Mouse (Mus musculus) layer of hippocampus, adult 2 months (tissue): ENCODE results near the gene Hmx1. TPM values are rescaled to one million over a fixed set of nuclear protein-coding genes. Genes with fewer than 3 reads are reported as not detected.

Source experiments
- DNase-seq, 2 experiments: peaks; one replicate each; pipeline ENCODE4 v3.0.0; 2022; ENCODE audit warnings: low spot score in 2 of 2
- H3K27ac ChIP-seq: fragments of 200-600 bp; 2 replicates; pipeline ENCODE4 v1.8.1; 2022
- H3K4me3 ChIP-seq: fragments of 200-600 bp; 2 replicates; pipeline ENCODE4 v1.8.1; 2022; ENCODE audit warnings: mild to moderate bottlenecking
- CTCF ChIP-seq: fragments of 200-600 bp; conservative IDR thresholded peaks from 2 replicates; pipeline ENCODE4 v1.8.1; 2022; ENCODE audit warnings: antibody characterized with exemption, mild to moderate bottlenecking, moderate library complexity
- total RNA-seq, 2 experiments: library from RNA; stranded (reverse); gene quantifications; 2 replicates each; pipeline ENCODE4 v1.2.3; 2021

Gene Hmx1
- total RNA-seq, 2 experiments from 2014 or later, result not detected

GRCm38 (mm10) chr5:35412833-35413232 lies 23.9 kb downstream of the Hmx1 start:
- no peak overlapping the region for H3K4me3 ChIP-seq
- TF ChIP-seq CTCF, result no peak
- no peak for DNase-seq
- no peak overlapping the region for H3K27ac ChIP-seq

DNA sequence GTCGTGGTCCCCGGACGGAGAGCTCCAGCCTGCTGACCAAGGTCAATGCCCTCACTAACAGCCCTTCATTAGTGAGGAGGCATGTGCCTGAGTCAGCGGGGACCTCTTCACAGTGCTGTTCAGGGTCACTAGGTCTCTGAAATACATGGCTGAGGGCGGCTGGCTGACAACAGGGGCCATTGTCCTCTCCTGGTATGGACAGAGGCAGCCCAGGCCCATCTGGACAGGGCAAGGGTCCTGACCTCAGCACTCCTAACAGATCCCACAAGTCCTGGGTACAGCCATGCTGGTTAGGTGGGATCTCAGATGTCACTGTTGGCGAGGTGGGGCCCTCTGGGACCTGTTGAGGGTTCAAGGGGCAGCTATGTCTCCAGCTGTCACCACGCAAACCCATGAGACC lies 28.8 kb downstream of the Hmx1 start:
- TF ChIP-seq CTCF, result no peak
- Histone ChIP-seq H3K27ac (no peak overlapping the region), H3K4me3 (no peak overlapping the region)
- DNase-seq, result no peak

- no peak for TF ChIP-seq CTCF
- no peak for DNase-seq
- H3K27ac ChIP-seq, result no peak overlapping the region
- no peak overlapping the region for H3K4me3 ChIP-seq
These were observed 32.7 kb downstream of the Hmx1 start for GRCm38 (mm10) chr5:35421622-35422021.

- Histone ChIP-seq H3K4me3 (no peak overlapping the region), H3K27ac (no peak overlapping the region)
- no peak for TF ChIP-seq CTCF
- no peak for DNase-seq
These were observed 36.3 kb downstream of the Hmx1 start for GRCm38 (mm10) chr5:35425218-35425617.

DNA sequence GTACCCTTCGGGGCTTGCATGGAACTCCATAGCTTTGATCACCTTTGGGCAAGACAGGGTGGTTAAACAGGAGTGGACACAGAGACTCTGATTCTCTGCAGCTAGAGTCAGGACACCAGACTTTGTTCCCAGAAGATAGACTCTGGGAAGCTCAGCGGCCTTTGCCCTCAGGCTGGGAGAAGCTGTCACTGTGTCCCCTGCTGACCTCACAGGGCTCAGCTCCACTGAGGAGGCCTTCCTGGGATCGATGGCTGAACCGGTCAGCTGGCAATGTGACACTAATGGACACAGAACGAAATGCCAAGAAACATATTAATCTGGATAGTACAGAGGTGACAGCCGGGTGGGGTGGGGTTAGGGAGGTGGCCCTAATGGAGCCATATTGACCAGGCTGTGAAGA lies 39.0 kb downstream of the Hmx1 start:
- TF ChIP-seq CTCF, result no peak
- no peak overlapping the region for H3K4me3 ChIP-seq
- no peak overlapping the region for H3K27ac ChIP-seq
- no peak for DNase-seq

DNA sequence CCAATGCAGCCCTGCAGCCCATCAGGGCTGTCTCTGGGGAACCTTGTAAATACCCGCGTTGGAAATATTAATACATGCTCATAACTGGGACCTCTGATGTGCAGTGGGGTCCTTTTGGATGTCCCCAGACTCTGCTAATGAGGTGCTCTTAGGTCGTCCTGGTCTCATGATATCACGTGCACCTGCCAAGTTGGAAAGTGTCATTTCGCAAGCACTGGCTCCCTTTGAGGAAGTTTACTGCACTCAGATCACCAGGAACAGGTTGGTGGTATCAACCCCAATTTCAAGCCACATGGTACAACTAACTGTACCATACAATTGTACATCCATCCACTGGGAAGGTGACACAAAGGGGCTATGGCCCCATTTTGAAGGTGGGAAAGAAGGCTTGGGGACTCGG lies 39.5 kb downstream of the Hmx1 start:
- H3K4me3 ChIP-seq, result no peak overlapping the region
- no peak for DNase-seq
- no peak overlapping the region for H3K27ac ChIP-seq
- no peak for TF ChIP-seq CTCF

- DNase-seq, result no peak
- TF ChIP-seq CTCF, result no peak
- no peak overlapping the region for H3K4me3 ChIP-seq
- H3K27ac ChIP-seq, result no peak overlapping the region
These were observed 43.2 kb downstream of the Hmx1 start for GRCm38 (mm10) chr5:35432098-35432497.

DNA sequence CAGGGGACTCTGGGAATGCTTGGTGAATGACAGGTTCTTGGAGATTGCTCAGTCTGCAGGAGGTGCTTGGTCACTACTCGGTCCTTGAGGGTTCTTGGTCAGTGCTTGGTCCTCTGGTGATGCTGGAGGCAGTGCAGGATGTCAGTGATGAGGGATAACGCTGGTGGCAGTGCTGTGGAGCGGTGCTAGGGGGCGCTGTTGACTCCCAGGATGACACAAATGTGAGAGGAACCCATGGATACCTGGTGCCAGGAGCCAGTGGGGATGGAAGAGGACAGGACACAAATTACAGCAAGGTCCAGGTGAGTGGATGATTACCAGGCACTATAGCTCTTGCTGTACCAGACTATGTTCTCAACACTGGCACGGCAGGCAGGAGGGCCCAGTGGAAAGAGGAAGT lies 45.1 kb downstream of the Hmx1 start:
- Histone ChIP-seq H3K4me3 (no peak overlapping the region), H3K27ac (no peak overlapping the region)
- peak; percentile 64 for TF ChIP-seq CTCF
- peak in 1 of 2 experiments; percentile 11 for DNase-seq

GRCm38 (mm10) chr5:35434703-35435102 lies 45.8 kb downstream of the Hmx1 start:
- Histone ChIP-seq H3K4me3 (no peak overlapping the region), H3K27ac (no peak overlapping the region)
- no peak for DNase-seq
- TF ChIP-seq CTCF, result no peak

- Histone ChIP-seq H3K4me3 (no peak overlapping the region), H3K27ac (no peak overlapping the region)
- TF ChIP-seq CTCF, result peak; percentile 41
- no peak for DNase-seq
These were observed 49.9 kb downstream of the Hmx1 start for GRCm38 (mm10) chr5:35438805-35439204.

DNA sequence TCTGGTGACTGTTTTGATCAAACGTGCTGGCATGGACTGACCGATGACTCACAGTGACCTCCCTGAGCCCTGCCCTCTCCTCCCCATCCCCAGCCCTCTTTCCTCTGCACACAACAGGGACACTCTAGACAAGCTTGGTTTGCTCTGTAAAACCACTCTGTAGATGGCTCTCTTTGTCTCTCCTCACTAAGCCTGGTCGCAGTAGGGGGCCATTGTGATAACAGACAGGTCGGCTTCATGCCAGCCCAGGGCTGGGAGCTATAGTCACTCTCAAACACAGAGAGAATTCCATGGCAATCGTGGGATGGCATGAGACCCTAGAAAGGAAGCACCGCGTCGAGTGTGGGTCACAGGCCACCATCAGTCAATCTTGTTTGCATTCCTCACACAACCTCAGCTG lies 51.6 kb downstream of the Hmx1 start:
- no peak overlapping the region for H3K27ac ChIP-seq
- TF ChIP-seq CTCF, result no peak
- no peak for DNase-seq
- no peak overlapping the region for H3K4me3 ChIP-seq

- no peak overlapping the region for H3K4me3 ChIP-seq
- DNase-seq, result no peak
- H3K27ac ChIP-seq, result no peak overlapping the region
- TF ChIP-seq CTCF, result no peak
These were observed 52.5 kb downstream of the Hmx1 start for GRCm38 (mm10) chr5:35441411-35441810.

- DNase-seq, result no peak
- Histone ChIP-seq H3K27ac (no peak overlapping the region), H3K4me3 (no peak overlapping the region)
- TF ChIP-seq CTCF, result no peak
These were observed 55.8 kb downstream of the Hmx1 start for GRCm38 (mm10) chr5:35444731-35445130.

DNA sequence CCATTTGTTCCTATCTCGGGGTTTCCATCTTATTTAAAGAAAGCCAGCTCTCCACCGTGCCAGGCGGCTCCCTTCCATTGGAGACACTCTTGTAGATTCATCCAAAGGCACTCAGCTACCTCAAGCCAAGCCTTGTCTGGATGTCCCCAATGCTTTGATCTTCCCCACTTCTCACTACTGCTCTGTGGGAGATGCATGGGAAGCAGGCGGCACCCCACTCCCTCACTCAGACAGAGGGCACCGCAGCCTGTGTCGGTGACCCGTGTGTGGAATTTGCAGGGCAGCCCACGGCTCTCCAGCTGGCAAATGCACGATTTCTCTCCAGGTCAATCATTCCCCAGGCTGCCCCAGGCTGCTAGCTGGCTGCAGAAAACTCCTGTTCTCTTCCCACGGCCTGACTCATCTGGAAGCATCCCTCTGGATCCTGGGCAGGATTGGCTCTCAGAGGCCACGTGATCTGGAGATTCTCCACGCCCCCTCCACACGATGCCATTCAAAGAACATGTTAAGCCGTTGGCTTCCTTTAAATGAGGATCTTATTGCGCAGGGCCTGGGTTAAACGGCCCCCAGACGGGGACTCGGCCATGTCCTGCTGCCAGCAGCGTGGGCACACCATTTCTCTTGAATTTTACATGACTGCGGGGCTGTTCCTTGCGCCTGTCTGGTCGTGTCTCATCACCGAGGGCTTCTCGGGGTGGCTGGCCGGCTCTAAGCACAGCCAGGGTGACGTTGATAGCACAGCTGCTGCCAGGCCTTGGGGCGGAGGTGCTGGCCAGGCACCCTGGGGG lies 58.9 kb downstream of the Hmx1 start:
- TF ChIP-seq CTCF, result no peak
- H3K4me3 ChIP-seq, result peak overlapping the region; percentile 23
- peak overlapping the region; percentile 5; the same call in 1 of the 2 replicates for H3K27ac ChIP-seq
- peak; percentile 60 to 74 for DNase-seq

Other genes with a start within 250 kb of the Hmx1 start
- 10 to 100 TPM; 23.6 to 25.6 TPM for gene Adra2c, start 110.8 kb upstream of the Hmx1 start, total RNA-seq
- not detected for gene Cpz, start 136.6 kb downstream of the Hmx1 start, total RNA-seq
- gene Trmt44, start 186.0 kb downstream of the Hmx1 start, total RNA-seq, result 1 to 10 TPM; 8.4 to 8.5 TPM
- 10 to 100 TPM; 24.6 to 34.6 TPM for gene Acox3, start 193.9 kb downstream of the Hmx1 start, total RNA-seq